Mouse (Mus musculus): ENCODE results near the gene Yeats2.

GRCm38 (mm10) chr16:20097069-20097710 is 43.7 kb upstream of the Yeats2 start, which contains the start of gene Klhl24:
- peak; percentile 60; the same call in 1 of the 2 replicates for TF ChIP-seq CTCF (IDR thresholded peaks at IDR 0.05; ENCODE audit: borderline replicate concordance, insufficient read depth, low read depth, low read length)
- peak; percentile 90 for TF ChIP-seq POLR2A (IDR thresholded peaks at IDR 0.05; ENCODE audit: borderline replicate concordance, insufficient read depth, low read length)
